Mouse (Mus musculus): ENCODE results near the gene Zfp536. TPM values are rescaled to one million over a fixed set of nuclear protein-coding genes. Genes with fewer than 3 reads are reported as not detected.

The Zfp536 gene
- polyA plus RNA-seq, 1 experiment from 2014 or later = 3.9 TPM

- Histone ChIP-seq H3K36me3 (ENCODE audit: control insufficient read depth, insufficient read depth, low read length) (no peaks in the 10 kb centered on the region), H3K27ac (replicated peaks in 1 of 2; ENCODE audit: control insufficient read depth in 1 of 2, insufficient read depth in 1 of 2, low read depth in 2 of 2, low read length in 2 of 2) (no peak overlapping the region), H3K4me3 (ENCODE audit: control insufficient read depth in 1 of 2, insufficient read depth in 1 of 2, low read depth in 1 of 2, low read length in 2 of 2) (no peak overlapping the region), H3K4me1 (ENCODE audit: control insufficient read depth in 2 of 2, insufficient read depth in 2 of 2, low read length in 2 of 2) (peaks cover 0 to 2% of the 10 kb centered on the region in 2 experiments; a peak in 1 of 4 replicates), H3K4me2 (ENCODE audit: low read length) (no peak overlapping the region), H3K9ac (ENCODE audit: low read length) (no peak overlapping the region), H3K9me3 (ENCODE audit: control insufficient read depth, low read length) (0 out of 2 replicates have a peak, but pooled peaks cover 3% of the 10 kb centered on the region), H3K27me3 (ENCODE audit: control insufficient read depth, insufficient read depth, low read length) (no peaks in the 10 kb centered on the region)
- no peak for ATAC-seq (ENCODE audit: insufficient number of reproducible peaks, insufficient read depth, low FRiP score, low read depth)
- 80% methylated on average over 21 of the region's 21 CpGs for WGBS
These were observed 125.4 kb downstream of the Zfp536 start for GRCm38 (mm10) chr7:37647917-37648615.

- no peaks in the 10 kb centered on the region for H3K36me3 ChIP-seq (ENCODE audit: control insufficient read depth, insufficient read depth, low read length)
- no peak overlapping the region for H3K4me2 ChIP-seq (ENCODE audit: low read length)
- no peaks in the 10 kb centered on the region for H3K27me3 ChIP-seq (ENCODE audit: control insufficient read depth, insufficient read depth, low read length)
- H3K4me3 ChIP-seq (ENCODE audit: control insufficient read depth in 1 of 2, insufficient read depth in 1 of 2, low read depth in 1 of 2, low read length in 2 of 2) = no peak overlapping the region
- 0 out of 2 replicates have a peak, but pooled peaks cover 3% of the 10 kb centered on the region for H3K9me3 ChIP-seq (ENCODE audit: control insufficient read depth, low read length)
- no peak for ATAC-seq (ENCODE audit: insufficient number of reproducible peaks, insufficient read depth, low FRiP score, low read depth)
- no peak overlapping the region for H3K9ac ChIP-seq (ENCODE audit: low read length)
- H3K4me1 ChIP-seq (ENCODE audit: control insufficient read depth in 2 of 2, insufficient read depth in 2 of 2, low read length in 2 of 2) = no peaks in the 10 kb centered on the region
- H3K27ac ChIP-seq (replicated peaks in 1 of 2; ENCODE audit: control insufficient read depth in 1 of 2, insufficient read depth in 1 of 2, low read depth in 2 of 2, low read length in 2 of 2) = no peak overlapping the region
- 58% methylated on average over 12 of the region's 12 CpGs for WGBS
These were observed 133.6 kb downstream of the Zfp536 start for GRCm38 (mm10) chr7:37639740-37640397.

GRCm38 (mm10) chr7:37634812-37635211 lies 138.6 kb downstream of the Zfp536 start:
- Histone ChIP-seq H3K4me3 (ENCODE audit: control insufficient read depth in 1 of 2, insufficient read depth in 1 of 2, low read depth in 1 of 2, low read length in 2 of 2) (no peak overlapping the region), H3K36me3 (ENCODE audit: control insufficient read depth, insufficient read depth, low read length) (no peaks in the 10 kb centered on the region), H3K27ac (replicated peaks in 1 of 2; ENCODE audit: control insufficient read depth in 1 of 2, insufficient read depth in 1 of 2, low read depth in 2 of 2, low read length in 2 of 2) (no peak overlapping the region), H3K9ac (ENCODE audit: low read length) (no peak overlapping the region), H3K27me3 (ENCODE audit: control insufficient read depth, insufficient read depth, low read length) (no peaks in the 10 kb centered on the region), H3K4me1 (ENCODE audit: control insufficient read depth in 2 of 2, insufficient read depth in 2 of 2, low read length in 2 of 2) (no peaks in the 10 kb centered on the region), H3K9me3 (ENCODE audit: control insufficient read depth, low read length) (no peaks in the 10 kb centered on the region), H3K4me2 (ENCODE audit: low read length) (no peak overlapping the region)
- ATAC-seq (ENCODE audit: insufficient number of reproducible peaks, insufficient read depth, low FRiP score, low read depth) = no peak
- 67% methylated on average over 5 of the region's 5 CpGs for WGBS

GRCm38 (mm10) chr7:37630410-37630809 lies 143.0 kb downstream of the Zfp536 start:
- Histone ChIP-seq H3K9me3 (ENCODE audit: control insufficient read depth, low read length) (no peaks in the 10 kb centered on the region), H3K27me3 (ENCODE audit: control insufficient read depth, insufficient read depth, low read length) (0 out of 2 replicates have a peak, but pooled peaks cover 2% of the 10 kb centered on the region), H3K4me2 (ENCODE audit: low read length) (no peak overlapping the region), H3K9ac (ENCODE audit: low read length) (no peak overlapping the region), H3K4me3 (ENCODE audit: control insufficient read depth in 1 of 2, insufficient read depth in 1 of 2, low read depth in 1 of 2, low read length in 2 of 2) (no peak overlapping the region), H3K36me3 (ENCODE audit: control insufficient read depth, insufficient read depth, low read length) (no peaks in the 10 kb centered on the region), H3K4me1 (ENCODE audit: control insufficient read depth in 2 of 2, insufficient read depth in 2 of 2, low read length in 2 of 2) (no peaks in the 10 kb centered on the region), H3K27ac (replicated peaks in 1 of 2; ENCODE audit: control insufficient read depth in 1 of 2, insufficient read depth in 1 of 2, low read depth in 2 of 2, low read length in 2 of 2) (no peak overlapping the region)
- 86% methylated on average over 7 of the region's 7 CpGs for WGBS
- ATAC-seq (ENCODE audit: insufficient number of reproducible peaks, insufficient read depth, low FRiP score, low read depth) = no peak

GRCm38 (mm10) chr7:37627897-37628510 lies 145.4 kb downstream of the Zfp536 start:
- Histone ChIP-seq H3K27ac (replicated peaks in 1 of 2; ENCODE audit: control insufficient read depth in 1 of 2, insufficient read depth in 1 of 2, low read depth in 2 of 2, low read length in 2 of 2) (no peak overlapping the region), H3K9me3 (ENCODE audit: control insufficient read depth, low read length) (no peaks in the 10 kb centered on the region), H3K4me1 (ENCODE audit: control insufficient read depth in 2 of 2, insufficient read depth in 2 of 2, low read length in 2 of 2) (no peaks in the 10 kb centered on the region), H3K36me3 (ENCODE audit: control insufficient read depth, insufficient read depth, low read length) (no peaks in the 10 kb centered on the region), H3K4me2 (ENCODE audit: low read length) (no peak overlapping the region), H3K27me3 (ENCODE audit: control insufficient read depth, insufficient read depth, low read length) (peaks cover 13% of the 10 kb centered on the region), H3K9ac (ENCODE audit: low read length) (no peak overlapping the region), H3K4me3 (ENCODE audit: control insufficient read depth in 1 of 2, insufficient read depth in 1 of 2, low read depth in 1 of 2, low read length in 2 of 2) (no peak overlapping the region)
- WGBS = 74% methylated on average over 6 of the region's 6 CpGs
- no peak for ATAC-seq (ENCODE audit: insufficient number of reproducible peaks, insufficient read depth, low FRiP score, low read depth)

- Histone ChIP-seq H3K9me3 (ENCODE audit: control insufficient read depth, low read length) (no peaks in the 10 kb centered on the region), H3K27ac (replicated peaks in 1 of 2; ENCODE audit: control insufficient read depth in 1 of 2, insufficient read depth in 1 of 2, low read depth in 2 of 2, low read length in 2 of 2) (no peak overlapping the region), H3K4me1 (ENCODE audit: control insufficient read depth in 2 of 2, insufficient read depth in 2 of 2, low read length in 2 of 2) (no peaks in the 10 kb centered on the region), H3K4me2 (ENCODE audit: low read length) (no peak overlapping the region), H3K27me3 (ENCODE audit: control insufficient read depth, insufficient read depth, low read length) (peaks cover 22% of the 10 kb centered on the region), H3K36me3 (ENCODE audit: control insufficient read depth, insufficient read depth, low read length) (no peaks in the 10 kb centered on the region), H3K4me3 (ENCODE audit: control insufficient read depth in 1 of 2, insufficient read depth in 1 of 2, low read depth in 1 of 2, low read length in 2 of 2) (no peak overlapping the region), H3K9ac (ENCODE audit: low read length) (no peak overlapping the region)
- no peak for ATAC-seq (ENCODE audit: insufficient number of reproducible peaks, insufficient read depth, low FRiP score, low read depth)
- 58% methylated on average over 8 of the region's 8 CpGs for WGBS
These were observed 147.7 kb downstream of the Zfp536 start for GRCm38 (mm10) chr7:37625758-37626157.

GRCm38 (mm10) chr7:37624759-37625340 lies 148.6 kb downstream of the Zfp536 start:
- H3K27me3 ChIP-seq (ENCODE audit: control insufficient read depth, insufficient read depth, low read length) = peaks cover 22% of the 10 kb centered on the region
- H3K4me3 ChIP-seq (ENCODE audit: control insufficient read depth in 1 of 2, insufficient read depth in 1 of 2, low read depth in 1 of 2, low read length in 2 of 2) = peak overlapping the region; percentile 32 to 55
- no peaks in the 10 kb centered on the region for H3K4me1 ChIP-seq (ENCODE audit: control insufficient read depth in 2 of 2, insufficient read depth in 2 of 2, low read length in 2 of 2)
- no peaks in the 10 kb centered on the region for H3K36me3 ChIP-seq (ENCODE audit: control insufficient read depth, insufficient read depth, low read length)
- peak overlapping the region; percentile 90 for H3K4me2 ChIP-seq (ENCODE audit: low read length)
- H3K9me3 ChIP-seq (ENCODE audit: control insufficient read depth, low read length) = no peaks in the 10 kb centered on the region
- WGBS = 7% methylated on average over 20 of the region's 20 CpGs
- ATAC-seq (ENCODE audit: insufficient number of reproducible peaks, insufficient read depth, low FRiP score, low read depth) = no peak; the same call in 1 of the 2 replicates
- no peak overlapping the region for H3K27ac ChIP-seq (replicated peaks in 1 of 2; ENCODE audit: control insufficient read depth in 1 of 2, insufficient read depth in 1 of 2, low read depth in 2 of 2, low read length in 2 of 2)
- H3K9ac ChIP-seq (ENCODE audit: low read length) = peak overlapping the region; percentile 63
